Mouse (Mus musculus): Measurements from ENCODE around the gene Ptprd.

DNA sequence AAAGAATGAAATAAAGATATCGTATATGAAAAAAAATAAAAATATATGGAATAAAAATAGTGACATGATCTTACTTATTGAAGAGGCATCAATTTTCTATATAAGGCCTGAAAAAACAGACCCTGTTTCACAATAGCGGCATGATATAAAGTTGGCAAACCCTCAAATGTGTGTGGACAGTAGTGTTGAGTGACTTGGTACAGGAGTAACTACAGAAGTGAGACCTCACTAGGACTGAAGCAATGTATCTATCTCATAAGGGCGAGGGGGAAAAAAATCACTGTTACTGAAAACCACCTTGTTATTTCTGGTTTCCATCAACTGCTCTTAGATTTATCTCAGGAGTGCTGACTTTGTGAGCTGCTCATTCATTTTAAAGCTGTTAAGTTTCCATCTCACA is 2204.5 kb downstream of the Ptprd start:
- TF ChIP-seq CTCF (IDR thresholded peaks at IDR 0.05) (no peak), EP300 (IDR thresholded peaks at IDR 0.05) (no peak)

All from lung, postnatal 0 days (tissue).